Mouse (Mus musculus) limb, embryonic 13.5 days (tissue): Measurements from ENCODE around the gene Dgkk. TPM values are rescaled to one million over a fixed set of nuclear protein-coding genes. Genes with fewer than 3 reads are reported as not detected.
"Not testable (repeated sequence)": the region's sequence is repeated elsewhere in the genome, so short reads cannot be mapped to it uniquely, and the experiment has no call there.

Source experiments
- ATAC-seq: fragments of 200-750 bp; cut with Nextera tagmentation; 2 replicates; pipeline ENCODE4 v1.8.0; 2017; ENCODE audit warnings: low read depth, moderate number of reproducible peaks, moderate TSS enrichment; ENCODE audit not compliant: low FRiP score
- H3K27ac ChIP-seq: fragments of 300-500 bp; sonication (generic); 2 replicates; pipeline ENCODE4 v1.5.1; 2015; ENCODE audit warnings: inconsistent platforms, mild to moderate bottlenecking, moderate library complexity
- H3K27me3 ChIP-seq: fragments of 300-500 bp; sonication (generic); 2 replicates; pipeline ENCODE4 v1.6.1; 2015; ENCODE audit warnings: mild to moderate bottlenecking, inconsistent platforms
- H3K36me3 ChIP-seq: fragments of 300-500 bp; sonication (generic); 2 replicates; pipeline ENCODE4 v1.6.1; 2015; ENCODE audit warnings: inconsistent platforms, mild to moderate bottlenecking, moderate library complexity
- H3K4me1 ChIP-seq: fragments of 300-500 bp; sonication (generic); 2 replicates; pipeline ENCODE4 v1.6.1; 2015; ENCODE audit warnings: inconsistent platforms
- H3K4me2 ChIP-seq: fragments of 300-500 bp; sonication (generic); replicated peaks from 2 replicates; pipeline ENCODE4 v1.6.1; 2015; ENCODE audit warnings: inconsistent platforms, mild to moderate bottlenecking, moderate library complexity
- H3K4me3 ChIP-seq: fragments of 300-500 bp; sonication (generic); 2 replicates; pipeline ENCODE4 v1.5.1; 2015; ENCODE audit warnings: moderate library complexity, mild to moderate bottlenecking, inconsistent platforms
- H3K9ac ChIP-seq: fragments of 300-500 bp; sonication (generic); 2 replicates; pipeline ENCODE4 v1.6.1; 2015; ENCODE audit warnings: mild to moderate bottlenecking, inconsistent platforms
- H3K9me3 ChIP-seq: fragments of 300-500 bp; sonication (generic); 2 replicates; pipeline ENCODE4 v1.6.1; 2016; ENCODE audit warnings: inconsistent platforms
- WGBS: fragments of 180-500 bp; shearing (Covaris S2); methylation state at CpG from one replicate; pipeline ENCODE4 v1.1.7; 2015; 5-methylcytosine and 5-hydroxymethylcytosine counted together
- polyA plus RNA-seq: library from polyadenylated mRNA; unstranded; fragments of >200 nt; fragmentation: Nextera tagmentation; extraction: Ambion mirVana; gene quantifications from 2 replicates; pipeline ENCODE4 v1.2.1, GENCODE M21; 2015

Dgkk gene
- polyA plus RNA-seq, 1 experiment from 2014 or later: 0.62 TPM

GRCm38 (mm10) chrX:6922165-6922564 lies 143.1 kb downstream of the Dgkk start:
- Histone ChIP-seq H3K4me2 (no peak overlapping the region), H3K27ac (no peak overlapping the region), H3K36me3 (no peaks in the 10 kb centered on the region), H3K9ac (no peak overlapping the region), H3K27me3 (no peaks in the 10 kb centered on the region), H3K4me3 (no peak overlapping the region), H3K9me3 (no peaks in the 10 kb centered on the region), H3K4me1 (no peaks in the 10 kb centered on the region)
- 66% methylated on average over 5 of the region's 5 CpGs for WGBS
- ATAC-seq: no peak

- Histone ChIP-seq H3K4me2 (no peak overlapping the region), H3K9me3 (no peaks in the 10 kb centered on the region), H3K36me3 (no peaks in the 10 kb centered on the region), H3K4me3 (no peak overlapping the region), H3K27me3 (no peaks in the 10 kb centered on the region), H3K27ac (no peak overlapping the region), H3K9ac (no peak overlapping the region), H3K4me1 (no peaks in the 10 kb centered on the region)
- ATAC-seq: no peak
- 73% methylated on average over 4 of the region's 4 CpGs for WGBS
These were observed 147.1 kb downstream of the Dgkk start for GRCm38 (mm10) chrX:6926224-6926623.

- no peaks in the 10 kb centered on the region for H3K27me3 ChIP-seq
- no peak for ATAC-seq
- no peaks in the 10 kb centered on the region for H3K4me1 ChIP-seq
- no peak overlapping the region for H3K9ac ChIP-seq
- no peaks in the 10 kb centered on the region for H3K36me3 ChIP-seq
- 84% methylated on average over 3 of the region's 3 CpGs for WGBS
- no peak overlapping the region for H3K4me3 ChIP-seq
- no peak overlapping the region for H3K27ac ChIP-seq
- no peaks in the 10 kb centered on the region for H3K9me3 ChIP-seq
- H3K4me2 ChIP-seq: no peak overlapping the region
These were observed 189.5 kb downstream of the Dgkk start for GRCm38 (mm10) chrX:6968598-6968997.

DNA sequence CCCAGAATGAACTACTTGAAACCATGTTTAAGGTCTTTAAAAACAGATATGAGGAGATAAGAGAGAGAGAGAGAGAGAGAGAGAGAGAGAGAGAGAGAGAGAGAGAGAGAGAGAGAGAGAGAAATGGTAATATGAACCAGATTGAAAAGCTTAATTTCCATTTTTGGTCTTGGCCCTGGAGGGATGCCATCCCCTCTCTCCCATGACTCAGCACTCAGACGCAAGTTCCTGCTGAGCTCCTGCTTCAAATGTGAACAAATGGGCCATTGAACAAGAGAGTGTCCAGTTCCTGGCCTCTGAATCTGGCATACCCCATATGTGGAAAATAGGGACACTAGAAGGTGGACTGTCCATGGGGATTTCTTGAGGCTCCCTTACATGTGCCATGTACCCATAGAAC lies 192.8 kb downstream of the Dgkk start:
- no peaks in the 10 kb centered on the region for H3K27me3 ChIP-seq
- H3K4me2 ChIP-seq: no peak overlapping the region
- no peak overlapping the region for H3K4me3 ChIP-seq
- ATAC-seq: no peak
- no peaks in the 10 kb centered on the region for H3K9me3 ChIP-seq
- no peaks in the 10 kb centered on the region for H3K36me3 ChIP-seq
- no peaks in the 10 kb centered on the region for H3K4me1 ChIP-seq
- 56% methylated on average over 1 of the region's 1 CpGs for WGBS
- no peak overlapping the region for H3K27ac ChIP-seq
- H3K9ac ChIP-seq: no peak overlapping the region

DNA sequence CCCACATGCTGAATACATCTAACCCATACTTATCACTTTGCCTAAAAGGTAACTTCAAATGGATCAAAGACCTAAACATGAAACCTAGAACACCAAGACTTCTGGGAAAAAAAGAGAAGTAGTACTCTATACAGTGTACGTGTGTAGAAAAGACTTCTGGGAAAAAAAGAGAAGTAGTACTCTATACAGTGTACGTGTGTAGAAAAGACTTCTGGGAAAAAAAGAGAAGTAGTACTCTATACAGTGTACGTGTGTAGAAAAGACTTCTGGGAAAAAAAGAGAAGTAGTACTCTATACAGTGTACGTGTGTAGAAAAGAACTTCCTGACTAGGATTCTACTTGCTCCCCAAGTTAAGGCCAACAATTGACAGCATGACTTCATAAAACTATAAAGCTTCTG lies 204.8 kb downstream of the Dgkk start:
- 83% methylated on average over 4 of the region's 4 CpGs for WGBS
- not testable (repeated sequence) for H3K9me3 ChIP-seq, H3K4me1 ChIP-seq, H3K9ac ChIP-seq, H3K4me2 ChIP-seq, H3K36me3 ChIP-seq, ATAC-seq, H3K4me3 ChIP-seq, H3K27ac ChIP-seq, H3K27me3 ChIP-seq
